Mouse (Mus musculus) adrenal gland, adult 18-20 months (tissue): ENCODE measurements around the gene Cts8. TPM values are rescaled to one million over a fixed set of nuclear protein-coding genes. Genes with fewer than 3 reads are reported as not detected.

Experiments used
- DNase-seq, 2 experiments: peaks; one replicate each; pipeline ENCODE4 v3.0.0; 2021 to 2022; ENCODE audit warnings: low spot score in 2 of 2
- long read RNA-seq, 2 experiments: library from polyadenylated mRNA; stranded (forward); transcript quantifications; one replicate each; pipeline ENCODE4 v2.0.0; 2021
- total RNA-seq, 2 experiments: library from RNA; stranded (reverse); gene quantifications; 1 replicate in 1 of 2; 2 replicates in 1 of 2; pipeline ENCODE4 v1.2.3; 2021

Gene Cts8
- total RNA-seq: not detected
- long read RNA-seq, experiment 1: 0 reads
- long read RNA-seq, experiment 2: 0 reads

GRCm38 (mm10) chr13:61255258-61255657 lies at the start of gene Cts8:
Gene Cts8, minus strand, starts transcription at chr13:61255358.
- no peak for DNase-seq

GRCm38 (mm10) chr13:61288739-61289138 lies 33.6 kb upstream of the Cts8 start, which contains the start of gene Gm49398:
Gene Gm49398, minus strand, starts transcription at chr13:61288839.
- no peak for DNase-seq

- peak; percentile 22 to 50 for DNase-seq
Observed at GRCm38 (mm10) chr13:61241076-61241947, 13.8 kb downstream of the Cts8 start.

- no peak for DNase-seq
Observed at GRCm38 (mm10) chr13:61203310-61203709, 51.8 kb downstream of the Cts8 start, which contains the start of gene Cts6. Gene Cts6, minus strand, starts transcription at chr13:61203410.

Other genes with a start within 250 kb of the Cts8 start
- under 1 TPM in 1 of 2 experiments, not detected in 1; 0.27 TPM for gene Ctsj, start 249.4 kb downstream of the Cts8 start, total RNA-seq
- not detected for gene Ctsq, start 214.7 kb downstream of the Cts8 start, total RNA-seq
- gene Ctsr, start 91.1 kb downstream of the Cts8 start, total RNA-seq: not detected
- gene Cts6, start 51.9 kb downstream of the Cts8 start, total RNA-seq: not detected
- not detected for gene Gm49398, start 33.5 kb upstream of the Cts8 start, total RNA-seq
- not detected for gene Cts7, start 102.8 kb upstream of the Cts8 start, total RNA-seq